Mouse (Mus musculus) brain, embryonic 18.5 days (tissue): Measurements from ENCODE around the gene Zfp811.
A peak's percentile ranks its signal among the peaks of the same experiment; 100 is the strongest.
"Not testable (repeated sequence)": the region's sequence is repeated elsewhere in the genome, so short reads cannot be mapped to it uniquely, and the experiment has no call there.

Experiments used
- DNase-seq: peaks from one replicate; pipeline ENCODE4 v3.0.0-alpha.2; 2012; ENCODE audit warnings: low read depth, low spot score

Zfp811 gene

GRCm38 (mm10) chr17:32809544-32810374 is at the start of gene Zfp811:
Gene Zfp811 (minus strand): TSS chr17:32809931.
- peak; percentile 82 for DNase-seq

DNA sequence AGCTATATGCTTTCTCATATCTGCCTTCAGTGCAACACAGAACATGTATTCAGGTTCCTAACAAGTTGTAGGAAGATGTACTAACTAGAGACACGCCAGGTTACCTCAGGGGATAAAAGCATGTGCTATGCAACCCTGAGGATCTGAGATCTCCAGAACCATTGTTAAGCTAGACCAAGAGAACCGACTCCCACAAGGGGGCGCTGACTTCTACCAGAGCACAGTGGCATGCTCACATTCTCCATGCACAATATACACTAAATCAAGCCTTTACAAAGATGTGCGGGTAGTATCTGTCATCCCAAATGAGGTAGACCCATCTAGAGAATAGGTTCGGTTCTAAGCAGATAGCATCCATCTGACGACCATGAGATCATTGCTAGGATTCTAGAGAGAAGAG is 47.0 kb upstream of the Zfp811 start:
- DNase-seq = not testable (repeated sequence)

GRCm38 (mm10) chr17:32851581-32851980 is 41.9 kb upstream of the Zfp811 start:
- DNase-seq = no peak

GRCm38 (mm10) chr17:32841388-32841787 is 31.7 kb upstream of the Zfp811 start:
- DNase-seq = no peak

DNA sequence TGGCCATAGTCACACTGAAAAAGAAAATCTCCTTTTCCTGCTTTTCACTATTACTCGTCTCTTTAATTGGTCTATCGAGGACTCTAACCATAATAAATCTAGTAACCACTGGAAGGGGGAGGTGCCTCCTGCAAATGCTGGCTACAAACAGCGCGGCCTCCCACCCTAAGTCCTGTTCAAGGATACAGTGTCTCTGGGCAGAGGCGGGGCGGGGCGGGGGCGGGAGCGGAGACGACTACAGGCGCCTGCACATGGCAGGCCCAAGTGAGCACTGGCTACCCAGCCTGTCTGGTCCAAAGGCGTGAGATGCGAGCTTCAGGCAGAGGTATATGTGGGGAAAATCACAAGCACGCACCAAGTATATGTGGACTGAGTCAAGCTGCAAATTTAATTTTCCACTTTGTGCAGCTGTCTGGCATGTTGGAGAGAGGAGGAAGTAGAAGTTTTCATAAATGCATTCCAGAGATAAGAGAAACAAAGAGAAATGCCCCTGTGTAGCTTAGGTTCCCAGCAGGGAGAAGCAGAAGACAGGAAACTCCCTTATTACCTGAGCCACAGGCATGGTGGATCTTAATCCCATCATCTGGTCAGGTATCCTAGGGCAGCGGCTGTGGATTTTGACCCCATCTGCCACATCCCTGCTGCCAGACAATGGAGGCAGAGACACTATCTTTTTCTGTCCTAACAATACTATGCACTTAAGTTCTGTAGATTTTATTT is 29.5 kb upstream of the Zfp811 start:
- DNase-seq = no peak

DNA sequence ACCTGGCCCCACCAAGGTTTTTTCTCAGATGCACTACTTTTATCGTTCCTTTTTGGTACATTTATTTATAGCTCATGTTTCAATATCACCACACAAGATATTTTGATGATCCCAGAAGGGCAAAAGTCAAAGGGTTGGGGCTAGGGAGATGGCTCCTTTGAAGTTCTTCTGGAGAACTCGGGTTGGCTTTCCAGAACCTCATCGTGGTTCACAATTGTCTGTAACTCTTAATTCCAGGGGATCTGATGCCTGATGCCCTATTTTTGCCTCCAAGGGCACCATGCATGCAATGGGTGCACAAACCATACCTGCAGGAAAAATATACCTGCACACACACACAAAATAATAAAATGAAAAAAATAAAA is 20.7 kb upstream of the Zfp811 start:
- DNase-seq = no peak

GRCm38 (mm10) chr17:32829540-32830417 is 20.0 kb upstream of the Zfp811 start, which contains the start of gene Zfp799:
Gene Zfp799 (minus strand): TSS chr17:32830261.
- peak; percentile 87 for DNase-seq

GRCm38 (mm10) chr17:32816074-32816784 is 6.5 kb upstream of the Zfp811 start:
- DNase-seq = no peak

DNA sequence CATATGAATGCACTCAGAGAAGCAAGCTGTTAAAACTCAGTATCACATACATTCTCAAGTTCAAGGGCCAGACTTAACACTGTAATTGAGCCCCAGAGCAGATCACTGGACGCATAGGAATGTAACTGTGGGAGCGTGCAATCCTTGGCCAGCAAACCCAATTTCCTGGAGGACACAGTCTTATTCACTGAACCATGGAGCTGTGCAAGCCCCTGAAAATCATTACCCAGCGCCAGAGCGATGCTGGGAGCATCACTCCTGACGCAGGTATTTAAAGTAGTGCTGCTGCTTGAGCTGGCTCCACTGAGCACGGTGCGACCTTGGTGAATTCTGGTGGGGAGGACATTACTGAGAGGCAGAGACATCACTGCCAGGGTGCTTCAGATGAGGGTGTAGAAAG is 4.4 kb upstream of the Zfp811 start:
- no peak for DNase-seq

DNA sequence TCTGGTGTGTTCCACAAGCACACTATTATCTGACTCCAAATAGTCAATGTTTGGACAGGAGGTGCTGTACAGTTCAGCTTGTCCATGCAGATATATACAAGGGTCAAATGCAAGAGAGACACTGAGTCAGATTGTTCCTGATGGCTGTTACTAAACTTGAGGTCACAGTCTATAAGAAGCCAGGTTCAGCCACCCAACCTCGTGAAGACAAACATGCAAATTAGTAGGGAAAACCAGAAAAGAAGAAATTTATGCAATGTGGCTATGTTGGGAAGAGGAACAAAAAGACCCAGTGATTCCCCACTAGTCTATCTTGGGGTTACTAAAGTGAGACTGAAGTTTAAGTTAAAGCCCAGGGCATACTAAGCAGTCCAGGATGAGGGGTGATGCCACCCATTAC is 917 bp upstream of the Zfp811 start:
- DNase-seq = no peak

DNA sequence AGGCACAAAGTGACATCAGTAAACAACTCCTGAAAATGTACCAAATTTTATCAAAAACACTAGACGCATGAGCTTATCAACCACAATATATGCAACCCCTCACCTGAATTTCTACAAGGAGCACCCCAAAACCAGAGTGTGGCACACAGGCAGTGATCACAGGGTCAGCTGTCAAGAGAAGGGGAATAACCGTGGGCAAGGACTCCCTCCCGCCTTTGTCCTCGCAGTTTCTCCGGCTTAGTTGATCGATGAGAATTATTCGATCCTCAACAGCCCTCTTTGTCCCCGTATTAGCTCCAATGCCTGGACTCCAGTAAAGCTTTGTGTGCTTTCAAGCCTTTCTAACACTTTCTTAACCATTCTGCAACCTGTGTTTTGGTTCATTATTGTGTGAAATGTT is 810 bp downstream of the Zfp811 start:
- DNase-seq = no peak

GRCm38 (mm10) chr17:32789244-32789643 is 20.5 kb downstream of the Zfp811 start:
- DNase-seq = no peak

GRCm38 (mm10) chr17:32788576-32788975 is 21.2 kb downstream of the Zfp811 start:
- DNase-seq = no peak

- DNase-seq = peak; percentile 90
These were observed 21.6 kb downstream of the Zfp811 start, which contains the start of gene Zfp871 for GRCm38 (mm10) chr17:32788094-32788559. Gene Zfp871 (minus strand): TSS chr17:32788287.

- no peak for DNase-seq
These were observed 22.2 kb downstream of the Zfp811 start for GRCm38 (mm10) chr17:32787436-32788093.

DNA sequence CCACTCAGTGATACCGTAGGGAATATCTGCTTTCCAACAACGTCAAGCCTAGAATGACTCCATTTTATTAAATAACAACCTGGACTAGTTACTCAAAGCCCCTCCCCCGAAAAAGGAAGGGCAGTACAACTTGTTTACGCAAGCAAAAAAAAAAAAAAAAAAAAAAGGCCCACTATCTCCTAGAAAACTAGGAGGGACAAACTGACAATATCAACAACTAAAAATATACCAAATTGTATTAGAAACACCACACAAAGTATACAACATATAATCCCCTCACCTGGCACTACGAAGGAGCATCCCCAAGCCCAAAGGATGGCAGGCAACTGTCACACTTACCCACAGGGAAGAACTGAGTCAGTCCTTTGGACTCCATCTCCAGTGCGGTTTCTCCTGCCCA is 22.8 kb downstream of the Zfp811 start:
- DNase-seq = no peak

DNA sequence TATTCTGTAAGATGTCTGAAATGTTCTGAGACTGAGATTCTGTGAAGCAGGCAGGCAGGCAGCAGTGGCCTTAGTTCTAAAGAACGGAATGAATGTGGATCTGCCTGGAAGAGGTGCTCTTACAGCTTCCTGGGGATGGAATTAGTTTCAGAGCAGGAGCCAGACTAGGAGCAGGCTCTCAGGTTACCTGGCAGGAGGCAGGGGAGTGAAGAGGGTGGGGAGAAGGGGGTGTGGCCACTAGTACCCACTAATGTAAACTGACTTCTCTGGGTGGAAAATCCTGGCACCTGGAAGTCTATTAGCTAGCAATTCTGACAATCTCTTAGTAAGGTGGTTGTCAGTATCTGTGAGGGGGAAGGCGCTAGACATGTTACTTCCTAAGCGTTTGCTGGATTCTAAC is 24.1 kb downstream of the Zfp811 start:
- DNase-seq = no peak

- no peak for DNase-seq
These were observed 32.2 kb downstream of the Zfp811 start for GRCm38 (mm10) chr17:32777564-32777963.

DNA sequence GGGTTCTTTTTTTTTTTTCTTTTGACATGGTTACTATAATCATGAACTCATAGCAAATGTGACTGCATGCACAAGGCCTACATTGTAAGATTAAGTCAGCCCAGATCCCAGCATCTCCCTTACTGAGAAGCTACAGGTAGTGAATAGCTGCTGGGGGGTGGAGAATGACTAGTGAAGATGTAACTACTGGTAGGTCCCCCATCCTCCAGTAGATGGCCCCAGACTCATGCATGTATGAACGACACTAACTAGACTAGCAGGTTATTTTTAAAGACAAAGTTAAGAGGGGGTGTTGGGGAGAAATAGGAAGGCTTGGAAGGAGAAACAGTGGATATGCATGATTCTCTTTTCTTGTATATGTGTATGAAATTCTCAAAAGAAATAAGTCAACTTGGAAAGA is 38.5 kb downstream of the Zfp811 start:
- no peak for DNase-seq

DNA sequence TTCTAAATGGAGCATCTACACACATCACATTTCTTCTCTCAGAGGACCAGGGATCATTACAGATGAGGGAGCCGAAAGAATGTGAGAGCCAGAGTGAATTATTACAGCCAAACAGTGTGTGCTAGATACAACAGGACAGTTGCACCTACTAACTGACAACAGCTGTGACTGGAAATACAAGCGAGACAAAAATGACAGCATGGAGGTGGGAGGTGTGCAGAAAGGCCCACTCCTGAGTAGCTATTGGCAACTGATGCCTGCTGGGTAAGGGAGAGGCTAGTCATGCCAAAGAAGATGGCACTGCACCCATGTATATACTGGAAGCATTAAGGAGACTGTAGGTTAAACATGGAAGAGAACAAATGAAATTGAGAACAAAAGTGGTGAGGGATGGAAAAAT is 43.3 kb downstream of the Zfp811 start:
- DNase-seq = no peak

GRCm38 (mm10) chr17:32757331-32757730 is 52.4 kb downstream of the Zfp811 start:
- no peak for DNase-seq
